ENCODE assay signal across 8 mouse cellular contexts in the genomic region with DNA sequence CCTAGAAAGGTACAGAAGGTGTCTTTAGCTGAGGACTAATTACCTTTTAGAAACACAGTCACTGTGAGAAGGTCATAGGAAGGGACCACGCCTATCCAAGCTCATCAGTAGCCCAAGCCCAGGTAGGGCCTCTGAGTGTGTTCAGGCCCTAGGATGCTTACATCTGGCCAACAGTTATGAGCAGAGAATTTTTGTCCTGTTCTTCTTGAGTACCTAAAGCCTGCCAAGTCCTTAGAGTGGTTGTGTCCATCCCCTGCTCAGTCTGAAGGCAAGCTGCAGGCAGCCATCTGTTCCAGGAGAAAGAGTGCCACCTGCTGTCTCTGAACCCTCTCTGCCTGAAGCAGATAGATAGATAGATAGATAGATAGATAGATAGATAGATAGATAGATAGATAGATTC.
DNase-seq lines count a peak whose midpoint lies in the region.

No protein-coding gene starts in this region.

- intact Hi-C loops in heart, postnatal 10 days (cut with DNase I) = no loop called here
- intact Hi-C loops in left cerebral cortex, postnatal 4 days (cut with DNase I) = loop anchor here (5.0 to 10.0 kb wide), 3 partner anchors 59 to 581 kb away; a partner anchor contains a TSS

- DNase-seq in heart, adult 11 months = peak; percentile 82
- DNase-seq in heart, postnatal 10 days = no peak
- DNase-seq in B cell, adult 2 months = peak; percentile 19 to 24
- DNase-seq in brain, adult 2 months (ENCODE audit: low read depth, low spot score) = peak; percentile 93
- DNase-seq in induced T-regulatory cell, adult 2 months (ENCODE audit: low read depth) = peak; percentile 15
- peak; percentile 38 for DNase-seq in left cerebral cortex, postnatal 4 days
- DNase-seq in thymus, postnatal 14 days = no peak
- no peak for DNase-seq in heart, postnatal 4 days

Comparison
In these comparisons a context has a peak if more than half of its experiments do, and no peak if none do; other contexts are left out.
1. DNase-seq: peak in heart, adult 11 months (single experiment), B cell, adult 2 months (2 of 2), brain, adult 2 months (single experiment), induced T-regulatory cell, adult 2 months (single experiment) and left cerebral cortex, postnatal 4 days (single experiment); none in heart, postnatal 10 days (0 of 2), thymus, postnatal 14 days (single experiment) and heart, postnatal 4 days (single experiment).